Mouse (Mus musculus): Measurements from ENCODE around the gene Cald1.

Cald1 gene

GRCm38 (mm10) chr6:34760023-34760422, 161.7 kb downstream of the Cald1 start:
- peak; percentile 70; the same call in 1 of the 2 replicates for ATAC-seq (ENCODE audit: low TSS enrichment)

GRCm38 (mm10) chr6:34765721-34766120, 167.4 kb downstream of the Cald1 start:
- no peak for ATAC-seq (ENCODE audit: low TSS enrichment)

- no peak for ATAC-seq (ENCODE audit: low TSS enrichment)
Observed at GRCm38 (mm10) chr6:34769984-34770383, 171.7 kb downstream of the Cald1 start.

- ATAC-seq (ENCODE audit: low TSS enrichment): no peak
Observed at GRCm38 (mm10) chr6:34770491-34770890, 172.2 kb downstream of the Cald1 start.

GRCm38 (mm10) chr6:34776396-34776795, 178.1 kb downstream of the Cald1 start:
- ATAC-seq (ENCODE audit: low TSS enrichment): no peak

- no peak for ATAC-seq (ENCODE audit: low TSS enrichment)
Observed at GRCm38 (mm10) chr6:34777094-34777493, 178.8 kb downstream of the Cald1 start.

GRCm38 (mm10) chr6:34777981-34778668, 179.8 kb downstream of the Cald1 start:
- ATAC-seq (ENCODE audit: low TSS enrichment): no peak

GRCm38 (mm10) chr6:34780231-34780942, 182.1 kb downstream of the Cald1 start, which contains the start of gene Agbl3:
Gene Agbl3 (plus strand): TSS chr6:34780432.
- ATAC-seq (ENCODE audit: low TSS enrichment): peak; percentile 93

- no peak for ATAC-seq (ENCODE audit: low TSS enrichment)
Observed at GRCm38 (mm10) chr6:34780943-34781289, 182.6 kb downstream of the Cald1 start.

GRCm38 (mm10) chr6:34782493-34782892, 184.2 kb downstream of the Cald1 start:
- no peak for ATAC-seq (ENCODE audit: low TSS enrichment)

- ATAC-seq (ENCODE audit: low TSS enrichment): no peak
Observed at GRCm38 (mm10) chr6:34796881-34797280, 198.6 kb downstream of the Cald1 start.

GRCm38 (mm10) chr6:34797887-34798286, 199.6 kb downstream of the Cald1 start:
- ATAC-seq (ENCODE audit: low TSS enrichment): no peak

GRCm38 (mm10) chr6:34805582-34805981, 207.3 kb downstream of the Cald1 start:
- no peak for ATAC-seq (ENCODE audit: low TSS enrichment)

GRCm38 (mm10) chr6:34810651-34811050, 212.4 kb downstream of the Cald1 start:
- no peak for ATAC-seq (ENCODE audit: low TSS enrichment)

- no peak for ATAC-seq (ENCODE audit: low TSS enrichment)
Observed at GRCm38 (mm10) chr6:34824406-34824805, 226.1 kb downstream of the Cald1 start.
